Mouse (Mus musculus) ES-E14 (cell line): ENCODE results near the gene Svs3b. TPM values are rescaled to one million over a fixed set of nuclear protein-coding genes. Genes with fewer than 3 reads are reported as not detected.
"Not testable (repeated sequence)": the region's sequence is repeated elsewhere in the genome, so short reads cannot be mapped to it uniquely, and the experiment has no call there.

Source experiments
- DNase-seq: peaks from one replicate; pipeline ENCODE4 v3.0.0-alpha.2; 2013; ENCODE audit warnings: low read depth, low spot score
- H3K27ac ChIP-seq: 2 replicates; pipeline ENCODE4 v1.5.1; 2012; ENCODE audit warnings: low read depth, mild to moderate bottlenecking, low read length, moderate library complexity, mixed read lengths; ENCODE audit not compliant: poor library complexity, insufficient read depth, severe bottlenecking
- H3K36me3 ChIP-seq: 2 replicates; pipeline ENCODE4 v1.6.1; 2012; ENCODE audit warnings: mild to moderate bottlenecking, low read length, moderate library complexity, mixed read lengths; ENCODE audit not compliant: control insufficient read depth, poor library complexity, insufficient read depth, severe bottlenecking
- H3K4me1 ChIP-seq, 2 experiments: fragments of 150-350 bp in 1 of 2; sonication (generic) in 1 of 2; 2 replicates each; pipeline ENCODE4 v1.6.1; 2012; ENCODE audit warnings: low read length in 2 of 2, mild to moderate bottlenecking in 1 of 2, mixed read lengths in 1 of 2; ENCODE audit not compliant: control insufficient read depth in 2 of 2, insufficient read depth in 2 of 2, poor library complexity in 1 of 2
- H3K4me3 ChIP-seq, 2 experiments: fragments of 150-350 bp in 1 of 2; sonication (generic) in 1 of 2; 2 replicates each; pipeline ENCODE4 v1.5.1; 2012; ENCODE audit warnings: low read length in 2 of 2, low read depth in 1 of 2, mild to moderate bottlenecking in 1 of 2, mixed read lengths in 1 of 2; ENCODE audit not compliant: insufficient read depth in 1 of 2, poor library complexity in 1 of 2, severe bottlenecking in 1 of 2
- H3K9ac ChIP-seq: 2 replicates; pipeline ENCODE4 v1.6.1; 2012; ENCODE audit warnings: low read depth, mild to moderate bottlenecking, low read length, mixed read lengths; ENCODE audit not compliant: poor library complexity, insufficient read depth, severe bottlenecking
- H3K9me3 ChIP-seq: fragments of 150-350 bp; sonication (generic); 2 replicates; pipeline ENCODE4 v1.6.1; 2012; ENCODE audit warnings: low read depth, mild to moderate bottlenecking, low read length; ENCODE audit not compliant: control insufficient read depth, insufficient read depth
- CHD2 ChIP-seq: IDR thresholded peaks from 2 replicates; pipeline ENCODE4 v1.6.1; 2014; ENCODE audit warnings: mild to moderate bottlenecking, low read depth, low read length, inconsistent platforms
- HCFC1 ChIP-seq: IDR thresholded peaks from 2 replicates; pipeline ENCODE4 v1.6.1; 2012; ENCODE audit warnings: low read length, inconsistent platforms, borderline replicate concordance; ENCODE audit not compliant: insufficient read depth
- MAFK ChIP-seq: IDR thresholded peaks from 2 replicates; pipeline ENCODE4 v1.6.1; 2014; ENCODE audit warnings: mild to moderate bottlenecking, low read depth, low read length, inconsistent platforms; ENCODE audit not compliant: insufficient read depth
- ZC3H11A ChIP-seq: IDR thresholded peaks from 2 replicates; pipeline ENCODE4 v1.6.1; 2012; ENCODE audit warnings: low read depth, mild to moderate bottlenecking, inconsistent platforms, low read length, borderline replicate concordance
- ZNF384 ChIP-seq: IDR thresholded peaks from 2 replicates; pipeline ENCODE4 v1.6.1; 2012; ENCODE audit warnings: low read depth, low read length, inconsistent platforms
- in situ Hi-C, 2 experiments: fragments of 600-800 bp; cut with MboI; formaldehyde crosslinking; loops; one replicate each; pipeline ENCODE4 v1.15.1; 2025; ENCODE audit warnings: low sequenced_read_pairs in 2 of 2, inconsistent platforms in 1 of 2; ENCODE audit not compliant: unreplicated experiment in 2 of 2
- total RNA-seq: library from RNA; depleted of rRNA; stranded (reverse); fragments of 300-350 nt; gene quantifications from 2 replicates; pipeline ENCODE4 v1.2.3, GENCODE M21; 2012; rRNA removed

Gene Svs3b
- total RNA-seq = not detected in 2 replicates

DNA sequence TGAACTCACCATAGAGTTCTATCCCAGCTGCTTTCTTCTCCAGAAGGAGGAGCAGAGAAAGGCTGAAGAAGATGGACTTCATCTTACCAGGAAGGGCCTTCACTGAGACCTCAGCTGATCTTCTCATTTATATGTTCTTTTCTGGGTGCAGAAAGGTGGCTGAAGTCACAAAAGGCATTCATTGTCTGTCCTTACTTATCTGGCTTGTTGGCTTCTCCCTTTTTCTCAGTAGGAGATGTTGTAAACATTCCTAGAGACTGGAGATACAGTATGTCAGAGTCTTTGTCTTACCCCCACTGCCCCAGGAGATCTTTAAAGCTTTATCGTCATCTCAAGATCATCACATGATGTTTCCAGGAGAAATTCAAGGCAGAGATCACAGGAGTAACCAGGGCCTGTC lies at the start of gene Svs3b:
Gene Svs3b, minus strand, starts transcription at position 101 of the 400 bp plus-strand sequence.
- H3K36me3 ChIP-seq, H3K9ac ChIP-seq, DNase-seq, in situ Hi-C loops, H3K4me1 ChIP-seq, H3K9me3 ChIP-seq, H3K27ac ChIP-seq, H3K4me3 ChIP-seq: not testable (repeated sequence)

DNA sequence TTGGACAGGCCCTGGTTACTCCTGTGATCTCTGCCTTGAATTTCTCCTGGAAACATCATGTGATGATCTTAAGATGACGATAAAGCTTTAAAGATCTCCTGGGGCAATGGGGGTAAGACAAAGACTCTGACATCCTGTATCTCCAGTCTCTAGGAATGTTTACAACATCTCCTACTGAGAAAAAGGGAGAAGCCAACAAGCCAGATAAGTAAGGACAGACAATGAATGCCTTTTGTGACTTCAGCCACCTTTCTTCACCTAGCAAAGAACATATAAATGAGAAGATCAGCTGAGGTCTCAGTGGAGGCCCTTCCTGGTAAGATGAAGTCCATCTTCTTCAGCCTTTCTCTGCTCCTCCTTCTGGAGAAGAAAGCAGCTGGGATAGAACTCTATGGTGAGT lies 32.5 kb upstream of the Svs3b start, which contains the start of gene Svs3a:
Gene Svs3a, plus strand, starts transcription at position 301 of the 400 bp plus-strand sequence.
- DNase-seq, H3K9ac ChIP-seq, H3K4me3 ChIP-seq, H3K9me3 ChIP-seq, H3K27ac ChIP-seq, H3K36me3 ChIP-seq, in situ Hi-C loops, H3K4me1 ChIP-seq: not testable (repeated sequence)

DNA sequence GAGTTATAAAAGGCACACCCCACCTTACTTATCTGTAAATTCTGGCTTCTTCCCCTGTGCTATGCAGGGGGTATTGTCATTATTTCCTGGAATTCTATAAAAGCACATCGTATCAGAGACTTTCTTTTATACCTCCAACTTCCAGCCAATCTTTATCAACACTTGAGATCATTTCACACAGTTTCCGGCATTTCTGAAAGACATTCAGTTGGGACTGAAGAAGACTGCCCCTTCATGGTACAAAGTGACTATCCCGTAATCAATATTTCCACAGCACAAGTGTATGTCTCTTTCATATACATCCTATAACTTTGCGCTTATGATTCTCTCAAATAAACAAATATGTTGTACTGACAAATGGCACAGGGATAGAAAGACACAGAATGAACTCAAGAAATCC lies 21.9 kb upstream of the Svs3b start, which contains the start of gene Svs4:
Gene Svs4, minus strand, starts transcription at position 101 of the 400 bp plus-strand sequence.
- Histone ChIP-seq H3K9me3 (no peaks in the 10 kb centered on the region), H3K9ac (no peak within 1 kb of the TSS), H3K27ac (no peak within 1 kb of the TSS), H3K4me1 (no peaks in the 10 kb centered on the region), H3K36me3 (no peaks in the 10 kb centered on the region), H3K4me3 (no peak within 1 kb of the TSS)
- in situ Hi-C loops = no loop called here
- no peak for TF ChIP-seq MAFK
- DNase-seq = no peak

DNA sequence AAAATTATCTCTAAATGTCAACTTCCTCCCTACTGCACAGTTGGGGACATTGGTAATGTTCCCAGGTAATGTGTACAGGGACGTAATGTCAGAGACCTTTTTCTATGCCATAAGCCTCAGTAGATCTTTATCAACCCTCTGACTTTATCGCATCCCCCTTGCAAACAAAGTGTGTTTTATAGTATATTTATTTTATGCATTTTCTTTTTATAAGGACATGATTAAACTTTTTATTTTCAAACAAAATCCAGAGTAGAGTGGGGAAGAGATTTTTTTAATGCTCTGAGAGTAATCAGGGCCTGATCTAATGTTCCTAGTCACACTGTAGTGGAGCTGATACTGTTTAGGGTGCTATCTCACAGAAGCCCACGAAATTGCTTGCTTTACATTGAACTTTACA lies 18.1 kb downstream of the Svs3b start, which contains the start of gene Svs2:
Gene Svs2, minus strand, starts transcription at position 101 of the 400 bp plus-strand sequence.
- Histone ChIP-seq H3K4me3 (no peak within 1 kb of the TSS), H3K27ac (no peak within 1 kb of the TSS), H3K9me3 (no peaks in the 10 kb centered on the region), H3K9ac (no peak within 1 kb of the TSS), H3K4me1 (no peaks in the 10 kb centered on the region), H3K36me3 (no peaks in the 10 kb centered on the region)
- TF ChIP-seq HCFC1 (no peak), ZC3H11A (no peak), CHD2 (no peak), ZNF384 (no peak), MAFK (no peak)
- in situ Hi-C loops = no loop called here
- no peak for DNase-seq

DNA sequence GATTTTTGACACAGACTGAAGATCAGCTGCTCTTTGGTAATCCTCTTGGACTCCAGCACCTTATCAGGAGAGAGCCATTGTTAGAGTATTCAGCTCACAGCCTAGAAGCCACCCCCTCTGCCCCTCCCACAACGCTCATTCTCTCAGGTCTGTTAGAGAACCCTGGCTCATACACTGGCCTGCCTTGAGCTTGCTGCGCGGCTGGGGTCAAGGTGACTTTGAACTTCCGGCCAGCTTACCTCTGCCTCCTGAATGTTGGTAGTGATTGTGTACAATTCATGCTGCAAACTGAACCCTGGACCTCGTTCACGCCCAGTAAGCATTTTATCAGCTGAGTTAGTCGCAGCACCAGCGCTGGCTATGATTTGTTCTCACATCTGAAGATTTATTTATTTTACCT lies 23.8 kb downstream of the Svs3b start:
- Histone ChIP-seq H3K9ac (no peak overlapping the region), H3K36me3 (no peaks in the 10 kb centered on the region), H3K4me1 (peaks cover 0 to 2% of the 10 kb centered on the region in 2 experiments; a peak in 1 of 4 replicates), H3K4me3 (no peak overlapping the region), H3K27ac (no peak overlapping the region), H3K9me3 (no peaks in the 10 kb centered on the region)
- in situ Hi-C loops = no loop called here
- TF ChIP-seq ZNF384 (no peak), CHD2 (no peak), ZC3H11A (no peak), MAFK (no peak), HCFC1 (no peak)
- DNase-seq = peak; percentile 17
